Mouse (Mus musculus) CD4-positive, CD25-positive, alpha-beta regulatory T cell, adult 2 months (primary cell): ENCODE results near the gene Serf2.
A peak's percentile ranks its signal among the peaks of the same experiment; 100 is the strongest.
"Not testable (repeated sequence)": the region's sequence is repeated elsewhere in the genome, so short reads cannot be mapped to it uniquely, and the experiment has no call there.

ENCODE experiments used
- DNase-seq: peaks from one replicate; pipeline ENCODE4 v3.0.0-alpha.2; 2012; ENCODE audit warnings: low read depth, low spot score

Serf2 gene

DNA sequence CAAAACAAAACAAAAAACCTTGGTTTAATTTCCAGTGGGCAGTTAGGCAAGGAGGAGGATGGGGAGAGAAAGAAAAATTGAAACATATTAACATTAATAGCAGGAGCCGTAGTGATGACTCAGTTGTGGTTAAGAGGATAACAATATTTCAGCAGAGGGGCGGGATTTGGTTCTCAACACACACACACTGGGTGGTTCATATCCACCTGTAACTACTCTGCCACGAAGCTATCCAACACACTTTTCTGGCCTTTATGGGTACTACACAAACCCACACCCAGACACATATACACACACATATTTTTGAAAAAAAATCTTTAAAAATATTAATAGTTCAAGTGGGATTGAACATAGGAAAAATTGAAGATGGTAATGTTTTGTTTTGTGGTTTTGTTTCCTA lies 2.0 kb upstream of the Serf2 start:
- DNase-seq = peak; percentile 37

- DNase-seq = peak; percentile 51
These were observed 859 bp upstream of the Serf2 start for GRCm38 (mm10) chr2:121448136-121448535.

GRCm38 (mm10) chr2:121449545-121450011 lies 583 bp downstream of the Serf2 start:
- no peak for DNase-seq

- peak; percentile 32 for DNase-seq
These were observed 1.1 kb downstream of the Serf2 start for GRCm38 (mm10) chr2:121450093-121450492.

DNA sequence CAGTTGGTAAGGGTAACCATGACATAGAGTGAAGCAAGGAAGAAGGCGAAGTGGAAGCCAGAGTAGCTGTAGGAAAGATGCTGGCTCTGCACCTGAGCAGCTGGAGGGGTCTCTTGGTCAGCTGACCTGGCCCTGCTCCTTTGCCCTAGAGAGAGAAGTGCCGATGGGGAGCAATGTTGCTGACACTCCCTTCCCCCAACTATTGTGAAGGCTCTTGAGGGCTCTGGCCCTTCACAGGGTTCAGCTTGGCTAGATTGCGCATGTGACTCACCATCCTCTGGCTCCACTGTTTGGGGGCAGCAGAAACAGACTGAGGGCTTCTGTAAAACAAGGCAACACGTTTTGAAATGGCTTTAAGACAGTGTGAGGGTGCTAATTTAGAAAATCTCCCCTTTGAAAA lies 3.4 kb downstream of the Serf2 start:
- no peak for DNase-seq

GRCm38 (mm10) chr2:121452990-121453389 lies 4.0 kb downstream of the Serf2 start, which contains the start of gene Hypk:
Gene Hypk, plus strand, starts transcription at chr2:121453290.
- DNase-seq = no peak

GRCm38 (mm10) chr2:121453917-121454316 lies 4.9 kb downstream of the Serf2 start:
- no peak for DNase-seq

- no peak for DNase-seq
These were observed 6.5 kb downstream of the Serf2 start for GRCm38 (mm10) chr2:121455534-121455933.

DNA sequence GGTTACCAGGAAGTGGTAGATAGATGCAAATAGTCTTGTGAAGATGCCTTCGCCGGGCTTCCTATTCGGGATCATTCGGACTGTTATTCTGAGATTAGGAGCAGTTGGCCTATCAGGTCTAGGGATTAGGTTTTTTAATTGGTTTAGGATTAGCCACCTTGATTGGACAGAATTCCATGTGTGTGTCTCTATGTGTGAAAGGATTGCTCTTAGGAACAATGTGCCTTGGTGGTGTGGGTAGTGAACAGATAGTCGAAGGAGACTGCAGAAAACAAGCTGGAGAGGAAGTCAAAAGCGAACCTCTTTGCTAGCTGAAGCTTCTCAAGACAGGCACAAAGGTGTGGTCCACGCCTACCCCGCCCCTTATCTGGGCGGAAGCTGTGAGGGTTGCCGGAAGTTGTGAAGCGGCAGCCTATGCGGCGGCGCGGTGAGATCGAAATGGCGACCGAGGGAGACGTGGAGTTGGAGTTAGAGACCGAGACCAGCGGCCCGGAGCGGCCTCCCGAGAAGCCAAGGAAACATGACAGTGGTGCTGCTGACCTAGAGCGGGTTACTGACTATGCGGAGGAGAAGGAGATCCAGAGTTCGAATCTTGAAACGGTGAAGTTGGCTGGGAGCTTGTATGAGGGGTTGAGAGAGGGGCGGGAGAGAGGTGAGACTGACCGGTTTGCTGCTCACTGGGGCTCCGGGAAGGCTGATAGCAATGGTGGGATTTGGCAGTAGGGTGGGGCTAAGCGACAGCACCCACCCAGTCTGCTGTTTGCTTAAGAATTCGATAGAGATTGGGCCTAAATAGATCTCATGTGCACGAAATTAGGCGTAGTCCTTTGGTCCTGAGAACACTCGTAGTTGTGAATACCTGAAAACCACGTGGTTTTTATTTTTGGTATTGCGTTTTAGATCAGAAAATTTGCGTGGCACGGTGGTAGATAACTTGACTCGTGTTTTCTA lies 8.0 kb downstream of the Serf2 start, which contains the start of gene Serinc4:
Gene Serinc4, minus strand, starts transcription at position 90 of the 951 bp plus-strand sequence.
- DNase-seq = peak; percentile 94

GRCm38 (mm10) chr2:121460071-121460470 lies 11.1 kb downstream of the Serf2 start:
- DNase-seq = no peak

DNA sequence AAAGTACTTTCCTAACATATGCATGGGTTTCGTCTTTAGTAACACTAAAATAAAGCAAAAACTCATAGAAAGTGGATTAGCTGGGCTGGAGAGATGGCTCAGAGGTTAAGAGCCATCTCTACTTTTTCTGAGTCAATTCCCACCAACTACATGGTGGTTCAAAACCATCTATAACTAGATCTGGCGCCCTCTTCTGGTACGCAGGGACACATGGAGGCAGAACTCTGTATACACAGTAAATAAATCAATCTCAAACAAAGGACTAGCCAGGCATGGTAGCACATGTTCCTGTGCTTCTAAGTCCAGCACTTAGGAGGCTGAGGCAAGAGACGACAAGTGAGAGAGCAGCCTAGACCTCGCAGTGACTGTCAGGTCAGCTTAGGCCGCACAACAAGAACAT lies 20.0 kb downstream of the Serf2 start:
- DNase-seq = not testable (repeated sequence)

DNA sequence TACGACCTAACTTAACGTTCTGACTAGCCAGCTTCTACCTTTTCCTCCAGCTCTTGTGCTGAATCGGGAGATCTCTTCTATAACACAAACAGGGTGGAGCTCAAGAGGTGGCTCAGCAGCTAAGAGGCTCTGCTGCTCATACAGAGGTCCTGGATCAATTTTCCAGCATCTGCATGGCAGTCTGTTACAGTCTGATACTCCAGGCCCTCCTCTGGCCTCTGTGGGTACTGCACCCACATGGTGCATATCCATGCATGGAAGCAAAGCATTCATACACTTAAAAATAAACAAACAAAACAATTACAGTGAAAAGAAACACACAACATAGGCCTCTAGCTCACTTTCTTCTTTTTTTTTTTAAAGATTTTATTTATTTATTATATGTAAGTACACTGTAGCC lies 23.8 kb downstream of the Serf2 start:
- DNase-seq = not testable (repeated sequence)

DNA sequence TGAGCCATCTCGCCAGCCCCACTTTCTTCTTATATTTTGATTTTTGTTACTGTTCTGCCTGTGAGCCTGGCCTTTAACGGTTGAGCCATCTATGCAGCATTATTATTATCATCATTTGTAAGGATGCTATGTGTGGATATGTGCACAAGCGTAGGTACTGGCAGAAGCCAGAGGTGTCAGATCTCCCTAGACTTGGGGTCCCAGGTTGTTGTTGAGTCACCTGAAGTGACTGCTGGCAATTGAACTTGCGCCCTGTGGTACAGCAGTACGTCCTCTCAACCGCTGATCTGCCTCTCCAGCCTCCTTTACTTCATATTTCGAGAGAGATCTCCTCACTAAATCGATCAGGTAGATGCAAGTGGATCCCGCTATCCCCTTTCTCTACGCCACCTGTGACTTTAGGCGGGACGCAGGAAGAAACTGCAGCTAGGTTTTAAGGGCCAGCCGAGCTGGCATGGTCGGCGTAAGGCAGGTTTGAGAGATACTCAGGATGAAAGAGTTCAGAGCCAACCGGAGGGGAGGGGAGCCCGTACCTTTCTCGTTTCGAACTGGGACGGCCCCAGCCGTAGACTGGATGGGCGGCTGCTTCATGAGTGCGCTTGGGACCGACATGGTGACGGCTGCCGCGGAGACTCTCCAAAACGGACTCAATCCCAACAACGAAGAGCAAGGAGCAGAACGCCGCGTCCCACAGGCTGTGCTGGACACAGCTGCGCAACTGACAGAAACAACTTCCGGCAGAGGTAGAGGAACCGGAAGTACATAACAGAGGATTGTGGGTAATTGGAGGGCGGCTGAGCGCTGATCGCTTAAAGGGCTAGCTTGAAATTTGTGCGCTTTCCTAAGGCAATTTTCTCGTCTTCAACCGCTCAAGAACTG lies 24.5 kb downstream of the Serf2 start, which contains the start of gene Mfap1b:
Gene Mfap1b, minus strand, starts transcription at position 767 of the 879 bp plus-strand sequence.
- DNase-seq = peak; percentile 90

GRCm38 (mm10) chr2:121474180-121474535 lies 25.2 kb downstream of the Serf2 start:
- DNase-seq = no peak

DNA sequence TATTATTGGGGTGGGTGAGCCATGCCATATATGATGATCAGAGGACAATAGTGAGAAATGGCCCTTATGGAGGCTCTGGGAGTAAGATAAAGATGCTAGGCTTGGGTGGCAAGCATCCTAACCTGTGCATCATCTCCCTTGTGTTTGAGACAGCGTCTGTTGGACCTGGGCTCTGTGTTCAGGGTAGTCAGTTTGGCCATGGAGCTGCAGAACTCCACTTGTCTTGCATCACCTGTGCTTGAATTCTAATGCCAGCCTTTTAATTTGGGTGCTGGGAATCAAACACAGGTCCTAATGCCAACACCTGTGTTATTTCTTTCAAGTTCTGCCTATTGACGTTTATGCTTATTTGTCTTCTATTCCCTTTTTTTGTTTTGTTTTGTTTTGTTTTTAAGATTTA lies 26.3 kb downstream of the Serf2 start:
- not testable (repeated sequence) for DNase-seq

GRCm38 (mm10) chr2:121477491-121478266 lies 28.7 kb downstream of the Serf2 start:
- DNase-seq = no peak

- DNase-seq = peak; percentile 73
These were observed 31.5 kb downstream of the Serf2 start for GRCm38 (mm10) chr2:121480498-121480897.

GRCm38 (mm10) chr2:121480916-121481315 lies 31.9 kb downstream of the Serf2 start:
- DNase-seq = not testable (repeated sequence)

GRCm38 (mm10) chr2:121483576-121483975 lies 34.6 kb downstream of the Serf2 start:
- no peak for DNase-seq

- DNase-seq = not testable (repeated sequence)
These were observed 35.4 kb downstream of the Serf2 start for GRCm38 (mm10) chr2:121484403-121484802.

GRCm38 (mm10) chr2:121501550-121501949 lies 52.6 kb downstream of the Serf2 start:
- not testable (repeated sequence) for DNase-seq
